Mouse (Mus musculus) embryonic facial prominence, embryonic 14.5 days (tissue): Measurements from ENCODE around the gene AI467606. TPM values are rescaled to one million over a fixed set of nuclear protein-coding genes. Genes with fewer than 3 reads are reported as not detected.

Source experiments
- ATAC-seq: fragments of 200-750 bp; cut with Nextera tagmentation; 2 replicates; pipeline ENCODE4 v1.8.0; 2017; ENCODE audit warnings: low read depth, moderate number of reproducible peaks, moderate TSS enrichment
- DNase-seq: peaks from one replicate; pipeline ENCODE4 v3.0.0-alpha.2; 2015; ENCODE audit warnings: low spot score
- H3K27ac ChIP-seq: fragments of 300-500 bp; sonication (generic); replicated peaks from 2 replicates; pipeline ENCODE4 v1.5.1; 2014; ENCODE audit warnings: low read depth, mild to moderate bottlenecking, low read length, moderate library complexity
- H3K27me3 ChIP-seq: fragments of 300-500 bp; sonication (generic); replicated peaks from 2 replicates; pipeline ENCODE4 v1.6.1; 2014; ENCODE audit warnings: low read length; ENCODE audit not compliant: control insufficient read depth, insufficient read depth
- H3K36me3 ChIP-seq: fragments of 300-500 bp; sonication (generic); 2 replicates; pipeline ENCODE4 v1.6.1; 2014; ENCODE audit warnings: low read length, mixed read lengths; ENCODE audit not compliant: control insufficient read depth, insufficient read depth
- H3K4me1 ChIP-seq: fragments of 300-500 bp; sonication (generic); 2 replicates; pipeline ENCODE4 v1.6.1; 2014; ENCODE audit warnings: antibody characterized with exemption, low read length; ENCODE audit not compliant: control insufficient read depth, insufficient read depth
- H3K4me2 ChIP-seq: fragments of 300-500 bp; sonication (generic); 2 replicates; pipeline ENCODE4 v1.6.1; 2014; ENCODE audit warnings: low read depth, mild to moderate bottlenecking, low read length, moderate library complexity, mixed read lengths
- H3K4me3 ChIP-seq: fragments of 300-500 bp; sonication (generic); 2 replicates; pipeline ENCODE4 v1.5.1; 2014; ENCODE audit warnings: low read depth, mild to moderate bottlenecking, low read length
- H3K9ac ChIP-seq: fragments of 300-500 bp; sonication (generic); 2 replicates; pipeline ENCODE4 v1.6.1; 2014; ENCODE audit warnings: low read depth, mild to moderate bottlenecking, low read length, moderate library complexity, mixed read lengths
- H3K9me3 ChIP-seq: fragments of 300-500 bp; sonication (generic); 2 replicates; pipeline ENCODE4 v1.6.1; 2016; ENCODE audit warnings: low read length; ENCODE audit not compliant: control insufficient read depth
- WGBS: fragments of 180-500 bp; shearing (Covaris S2); extraction: QIAGEN DNeasy Blood & Tissue Kit; methylation state at CpG from one replicate; pipeline ENCODE4 v1.1.7; 2014; 5-methylcytosine and 5-hydroxymethylcytosine counted together
- polyA plus RNA-seq: library from polyadenylated mRNA; unstranded; fragments of >200 nt; fragmentation: Nextera tagmentation; extraction: Ambion mirVana; gene quantifications from 2 replicates; pipeline ENCODE4 v1.2.1, GENCODE M21; 2014

AI467606 gene
- polyA plus RNA-seq, 1 experiment from 2014 or later, result 4.5 TPM

DNA sequence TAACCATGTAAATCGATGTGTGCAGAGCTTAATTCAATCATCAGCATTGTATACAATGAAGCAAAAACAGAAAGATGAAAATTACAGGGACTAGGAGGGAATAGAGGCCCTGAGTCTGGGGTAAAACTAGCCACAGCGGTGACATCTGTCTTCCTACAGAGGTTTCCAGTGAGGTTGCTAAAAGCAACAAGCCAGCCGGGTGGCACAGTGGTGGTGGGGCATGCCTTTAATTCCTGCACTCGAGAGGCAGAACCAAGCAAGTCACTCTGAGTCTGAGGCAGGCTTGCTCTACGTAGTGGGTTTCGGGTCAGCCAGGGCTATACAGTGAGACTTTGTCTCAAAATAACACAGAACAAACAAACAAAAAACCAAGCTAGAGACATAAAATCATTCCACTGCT, 11.0 kb downstream of the AI467606 start:
- H3K9me3 ChIP-seq, result no peaks in the 10 kb centered on the region
- ATAC-seq (no peak), DNase-seq (no peak)
- no peak overlapping the region for H3K9ac ChIP-seq
- H3K4me3 ChIP-seq, result no peak overlapping the region
- peaks cover 9% of the 10 kb centered on the region; the same call in 1 of the 2 replicates for H3K4me1 ChIP-seq
- 61% methylated on average over 6 of the region's 6 CpGs for WGBS
- H3K36me3 ChIP-seq, result no peaks in the 10 kb centered on the region
- H3K4me2 ChIP-seq, result no peak overlapping the region
- H3K27ac ChIP-seq, result no peak overlapping the region
- no peaks in the 10 kb centered on the region for H3K27me3 ChIP-seq

DNA sequence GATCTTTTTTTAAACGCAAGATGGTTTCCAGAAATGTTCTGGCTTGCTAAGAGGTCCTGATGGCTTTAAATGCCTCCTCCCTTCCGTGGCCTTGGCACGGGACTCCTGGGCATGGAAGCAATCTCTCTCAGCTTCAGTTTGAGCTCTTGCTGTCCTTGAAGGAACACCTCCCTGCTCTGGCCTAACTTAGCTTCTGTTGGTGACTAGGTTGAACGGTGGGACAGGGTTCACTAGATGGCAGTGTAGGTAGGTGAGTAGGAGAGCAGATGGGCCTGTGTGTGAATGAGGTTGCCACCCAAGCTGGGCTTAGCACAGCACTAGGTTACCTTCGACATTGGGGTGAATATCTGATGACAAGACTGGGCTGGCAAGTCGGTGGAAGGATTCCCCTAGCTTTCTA, 12.8 kb downstream of the AI467606 start:
- H3K36me3 ChIP-seq, result no peaks in the 10 kb centered on the region
- WGBS, result 62% methylated on average over 6 of the region's 6 CpGs
- DNase-seq (no peak), ATAC-seq (no peak)
- H3K9ac ChIP-seq, result no peak overlapping the region
- H3K4me2 ChIP-seq, result no peak overlapping the region
- 0 out of 2 replicates have a peak, but pooled peaks cover 4% of the 10 kb centered on the region for H3K4me1 ChIP-seq
- H3K27ac ChIP-seq, result peak overlapping the region; percentile 62; the same call in 1 of the 2 replicates
- H3K4me3 ChIP-seq, result no peak overlapping the region
- H3K9me3 ChIP-seq, result no peaks in the 10 kb centered on the region
- no peaks in the 10 kb centered on the region for H3K27me3 ChIP-seq

DNA sequence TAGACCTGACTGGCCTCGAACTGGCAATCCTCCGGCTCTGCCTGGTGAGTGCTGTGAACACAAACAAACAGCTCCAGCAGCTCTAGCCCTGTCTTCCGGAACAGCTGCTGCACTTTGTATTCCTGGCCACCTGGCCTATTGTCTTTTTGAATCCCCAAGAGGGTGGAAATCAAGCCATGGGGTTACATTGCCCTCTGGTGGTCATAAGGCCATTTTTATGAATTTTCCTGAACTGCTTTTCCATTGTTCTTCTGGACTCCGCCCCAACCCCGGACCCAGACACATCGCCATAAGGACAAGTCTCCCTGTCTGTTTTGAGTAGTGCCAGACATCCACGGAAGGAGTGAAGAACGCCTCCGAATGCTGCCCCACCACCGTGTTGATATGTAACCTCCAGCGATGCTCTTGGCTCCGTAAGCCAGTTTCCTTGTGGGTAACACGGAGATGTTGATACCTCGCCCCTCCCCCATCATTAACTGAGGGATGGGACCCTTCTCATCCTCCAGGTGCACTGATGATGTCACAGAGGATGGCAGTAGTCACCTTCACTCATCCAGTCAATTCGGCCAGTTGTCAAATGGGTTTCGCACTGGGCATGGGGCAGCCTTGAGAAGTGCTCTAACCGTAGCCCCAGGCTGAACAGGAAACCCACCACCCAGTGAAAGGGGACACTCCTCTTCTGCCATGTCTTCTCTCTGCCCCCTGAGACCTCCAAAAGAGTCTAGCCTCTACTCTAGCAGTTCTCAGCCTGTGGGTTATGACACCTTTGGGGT, 13.6 kb downstream of the AI467606 start:
- Histone ChIP-seq H3K36me3 (no peaks in the 10 kb centered on the region), H3K4me3 (peak overlapping the region; percentile 33), H3K27me3 (no peaks in the 10 kb centered on the region), H3K4me1 (0 out of 2 replicates have a peak, but pooled peaks cover 4% of the 10 kb centered on the region), H3K27ac (peak overlapping the region; percentile 74; the same call in 1 of the 2 replicates), H3K4me2 (peak overlapping the region; percentile 55), H3K9me3 (no peaks in the 10 kb centered on the region), H3K9ac (peak overlapping the region; percentile 62)
- WGBS, result 12% methylated on average over 17 of the region's 17 CpGs
- peak; percentile 93 for DNase-seq
- ATAC-seq, result peak; percentile 93

GRCm38 (mm10) chr7:127105551-127105950, 14.4 kb downstream of the AI467606 start:
- ATAC-seq, result no peak
- Histone ChIP-seq H3K9ac (no peak overlapping the region), H3K9me3 (no peaks in the 10 kb centered on the region), H3K4me2 (no peak overlapping the region), H3K36me3 (no peaks in the 10 kb centered on the region), H3K4me1 (0 out of 2 replicates have a peak, but pooled peaks cover 4% of the 10 kb centered on the region), H3K27me3 (no peaks in the 10 kb centered on the region), H3K27ac (0 out of 2 replicates have a peak overlapping the region, but pooled peaks have one; percentile 21), H3K4me3 (no peak overlapping the region)
- 67% methylated on average over 7 of the region's 7 CpGs for WGBS
- no peak for DNase-seq

- H3K9me3 ChIP-seq, result no peaks in the 10 kb centered on the region
- ATAC-seq (peak; percentile 74; the same call in 1 of the 2 replicates), DNase-seq (peak; percentile 72)
- no peak overlapping the region for H3K9ac ChIP-seq
- no peaks in the 10 kb centered on the region for H3K36me3 ChIP-seq
- no peak overlapping the region for H3K27ac ChIP-seq
- no peak overlapping the region for H3K4me2 ChIP-seq
- 47% methylated on average over 18 of the region's 18 CpGs for WGBS
- H3K4me3 ChIP-seq, result no peak overlapping the region
- H3K4me1 ChIP-seq, result 0 out of 2 replicates have a peak, but pooled peaks cover 3% of the 10 kb centered on the region
- no peaks in the 10 kb centered on the region for H3K27me3 ChIP-seq
Measured at GRCm38 (mm10) chr7:127110239-127111007, 19.3 kb downstream of the AI467606 start.

GRCm38 (mm10) chr7:127111461-127111860, 20.3 kb downstream of the AI467606 start:
- Histone ChIP-seq H3K4me1 (no peaks in the 10 kb centered on the region), H3K4me2 (no peak overlapping the region), H3K36me3 (no peaks in the 10 kb centered on the region), H3K4me3 (no peak overlapping the region), H3K9me3 (no peaks in the 10 kb centered on the region), H3K9ac (no peak overlapping the region), H3K27me3 (no peaks in the 10 kb centered on the region), H3K27ac (no peak overlapping the region)
- 43% methylated on average over 6 of the region's 6 CpGs for WGBS
- ATAC-seq (no peak; the same call in 1 of the 2 replicates), DNase-seq (no peak)

- 72% methylated on average over 12 of the region's 12 CpGs for WGBS
- Histone ChIP-seq H3K36me3 (no peaks in the 10 kb centered on the region), H3K4me3 (no peak overlapping the region), H3K27ac (no peak overlapping the region), H3K27me3 (no peaks in the 10 kb centered on the region), H3K9me3 (no peaks in the 10 kb centered on the region), H3K4me2 (no peak overlapping the region), H3K9ac (no peak overlapping the region), H3K4me1 (no peaks in the 10 kb centered on the region)
- no peak for ATAC-seq
- no peak for DNase-seq
Measured at GRCm38 (mm10) chr7:127112251-127112841, 21.2 kb downstream of the AI467606 start.

- no peak overlapping the region; the same call in 1 of the 2 replicates for H3K9ac ChIP-seq
- 40% methylated on average over 9 of the region's 9 CpGs for WGBS
Measured at GRCm38 (mm10) chr7:127112921-127113597, 21.9 kb downstream of the AI467606 start.

More at GRCm38 (mm10) chr7:127112921-127113597, 21.9 kb downstream of the AI467606 start:
- Histone ChIP-seq H3K9me3 (no peaks in the 10 kb centered on the region), H3K4me2 (no peak overlapping the region), H3K27ac (no peak overlapping the region), H3K4me3 (no peak overlapping the region), H3K36me3 (no peaks in the 10 kb centered on the region), H3K27me3 (no peaks in the 10 kb centered on the region), H3K4me1 (no peaks in the 10 kb centered on the region; the same call in 1 of the 2 replicates)
- ATAC-seq (no peak), DNase-seq (no peak)
